In genomic region chr1:61939882-61940281, GRCm38 (mm10) we compare ENCODE assay signal across 20 mouse cellular contexts.
"Had no signal": no experiment of that assay in that cellular context is flagged by ENCODE, and none has a peak within 500 bp of the region (broad histone marks: within the 10 kb centered on the region; RNA-seq: fewer than 3 reads in every experiment).

No protein-coding gene starts in this region.

- H3K27me3 ChIP-seq: liver, embryonic 15.5 days; lung, embryonic 15.5 days; megakaryocyte, embryonic 14.5 days; midbrain, embryonic 13.5 days; midbrain, embryonic 15.5 days had no signal

- H3K36me3 ChIP-seq: liver, embryonic 15.5 days; lung, embryonic 15.5 days; midbrain, embryonic 13.5 days; midbrain, embryonic 15.5 days had no signal

- H3K4me1 ChIP-seq: liver, embryonic 15.5 days; lung, embryonic 15.5 days; midbrain, embryonic 13.5 days; midbrain, embryonic 15.5 days had no signal

- DNase-seq: liver, postnatal 0 days; lung, adult 2 months; lung, postnatal 14 days; lung, postnatal 36 days; retina, postnatal 1 day; right cerebral cortex, adult 18-20 months; right cerebral cortex, postnatal 25 days; right cerebral cortex, postnatal 4 days; spleen, adult 18-20 months; thymus, adult 18-20 months; thymus, postnatal 14 days; thymus, postnatal 36 days had no signal

- H3K4me3 ChIP-seq: liver, embryonic 15.5 days; lung, embryonic 15.5 days; megakaryocyte, embryonic 14.5 days; midbrain, embryonic 13.5 days; midbrain, embryonic 15.5 days had no signal

- H3K4me2 ChIP-seq: liver, embryonic 15.5 days; lung, embryonic 15.5 days; midbrain, embryonic 11.5 days; midbrain, embryonic 13.5 days; midbrain, embryonic 15.5 days had no signal

- H3K9ac ChIP-seq: liver, embryonic 15.5 days; liver, postnatal 0 days; lung, embryonic 15.5 days; midbrain, embryonic 13.5 days; midbrain, embryonic 15.5 days had no signal

- ATAC-seq: liver, postnatal 0 days; lung, postnatal 0 days; midbrain, embryonic 13.5 days; midbrain, embryonic 15.5 days had no signal

- H3K9me3 ChIP-seq: liver, embryonic 15.5 days; lung, embryonic 15.5 days had no signal

- H3K27ac ChIP-seq: liver, embryonic 15.5 days; lung, embryonic 15.5 days; macrophage; midbrain, embryonic 13.5 days; midbrain, embryonic 15.5 days had no signal
